Mouse (Mus musculus) midbrain, embryonic 10.5 days (tissue): ENCODE results near the gene Gak. TPM values are rescaled to one million over a fixed set of nuclear protein-coding genes. Genes with fewer than 3 reads are reported as not detected.

ENCODE experiments used
- DNase-seq: peaks from one replicate; pipeline ENCODE4 v3.0.0-alpha.2; 2017; ENCODE audit warnings: low spot score
- H3K27ac ChIP-seq: fragments of 300-500 bp; sonication (generic); replicated peaks from 2 replicates; pipeline ENCODE4 v1.5.1; 2016; ENCODE audit warnings: mild to moderate bottlenecking
- H3K27me3 ChIP-seq: fragments of 300-500 bp; sonication (generic); 2 replicates; pipeline ENCODE4 v1.6.1; 2016; ENCODE audit warnings: low read depth, mild to moderate bottlenecking; ENCODE audit not compliant: poor library complexity, severe bottlenecking
- H3K36me3 ChIP-seq: fragments of 300-500 bp; sonication (generic); 2 replicates; pipeline ENCODE4 v1.6.1; 2016; ENCODE audit warnings: mild to moderate bottlenecking, moderate library complexity
- H3K4me1 ChIP-seq: fragments of 300-500 bp; sonication (generic); 2 replicates; pipeline ENCODE4 v1.6.1; 2016
- H3K4me3 ChIP-seq: fragments of 300-500 bp; sonication (generic); 2 replicates; pipeline ENCODE4 v1.5.1; 2016; ENCODE audit warnings: mild to moderate bottlenecking, moderate library complexity
- H3K9me3 ChIP-seq: fragments of 300-500 bp; sonication (generic); replicated peaks from 2 replicates; pipeline ENCODE4 v1.6.1; 2016; ENCODE audit warnings: mild to moderate bottlenecking
- WGBS: fragments of 180-500 bp; shearing (Covaris S2); methylation state at CpG from one replicate; pipeline ENCODE4 v1.1.7; 2016; 5-methylcytosine and 5-hydroxymethylcytosine counted together
- polyA plus RNA-seq: library from polyadenylated mRNA; unstranded; fragments of >200 nt; fragmentation: Nextera tagmentation; extraction: Ambion mirVana; gene quantifications from 2 replicates; pipeline ENCODE4 v1.2.1, GENCODE M21; 2016

The Gak gene
- polyA plus RNA-seq, 1 experiment from 2014 or later, result 59.8 TPM

DNA sequence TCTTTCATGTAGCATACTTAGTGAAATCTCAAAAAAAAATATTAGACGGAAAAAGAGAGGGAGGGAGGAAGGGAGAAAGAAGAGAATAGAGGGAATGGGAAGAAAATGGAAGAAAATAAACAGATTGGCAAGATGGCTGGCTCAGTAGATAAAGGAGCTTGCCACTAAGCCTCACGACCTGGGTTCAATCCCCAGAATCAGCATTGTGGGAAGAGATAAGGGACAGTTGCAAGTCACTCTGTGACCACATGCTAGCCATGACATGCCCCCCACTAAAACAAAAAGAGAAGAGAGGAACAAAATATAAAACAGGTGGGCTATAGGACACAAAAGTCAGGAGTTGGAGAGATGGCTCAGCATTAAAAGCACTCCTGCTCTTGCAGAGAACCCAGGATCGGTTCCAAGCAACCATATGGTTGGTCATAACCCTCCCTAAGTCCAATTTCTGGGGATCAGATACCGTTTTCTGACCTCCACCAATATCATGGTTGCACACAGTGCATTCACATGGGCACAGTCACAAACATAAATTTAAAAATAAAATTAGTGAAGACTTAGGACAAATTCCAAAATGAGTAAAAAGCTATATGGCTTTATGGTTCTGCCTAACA lies 3.4 kb downstream of the Gak start:
- Histone ChIP-seq H3K4me1 (peaks cover 26% of the 10 kb centered on the region), H3K9me3 (no peaks in the 10 kb centered on the region), H3K27ac (no peak overlapping the region), H3K27me3 (no peaks in the 10 kb centered on the region), H3K4me3 (no peak overlapping the region), H3K36me3 (peaks cover 37% of the 10 kb centered on the region)
- WGBS, result 84% methylated on average over 4 of the region's 4 CpGs
- no peak for DNase-seq

DNA sequence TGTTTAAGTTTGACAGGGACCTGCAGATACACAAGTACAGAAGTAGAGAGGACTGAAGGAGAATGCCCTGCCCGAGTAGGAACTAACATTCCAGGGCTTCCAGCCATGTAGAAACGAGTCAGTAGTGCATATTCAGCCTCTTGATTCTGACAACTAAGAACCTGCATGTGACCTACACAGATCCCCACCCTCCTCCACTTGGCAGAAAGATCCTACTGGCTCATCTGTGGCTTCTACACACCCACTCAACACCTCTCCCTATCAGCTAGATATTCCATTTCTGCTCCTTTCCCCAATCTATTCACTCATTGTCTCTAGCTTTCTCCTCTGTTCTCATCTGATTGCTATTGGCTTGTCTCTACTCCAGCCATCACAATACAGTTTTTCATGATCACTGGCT lies 7.7 kb downstream of the Gak start:
- WGBS, result 82% methylated on average over 2 of the region's 2 CpGs
- H3K36me3 ChIP-seq, result peaks cover 74% of the 10 kb centered on the region

DNA sequence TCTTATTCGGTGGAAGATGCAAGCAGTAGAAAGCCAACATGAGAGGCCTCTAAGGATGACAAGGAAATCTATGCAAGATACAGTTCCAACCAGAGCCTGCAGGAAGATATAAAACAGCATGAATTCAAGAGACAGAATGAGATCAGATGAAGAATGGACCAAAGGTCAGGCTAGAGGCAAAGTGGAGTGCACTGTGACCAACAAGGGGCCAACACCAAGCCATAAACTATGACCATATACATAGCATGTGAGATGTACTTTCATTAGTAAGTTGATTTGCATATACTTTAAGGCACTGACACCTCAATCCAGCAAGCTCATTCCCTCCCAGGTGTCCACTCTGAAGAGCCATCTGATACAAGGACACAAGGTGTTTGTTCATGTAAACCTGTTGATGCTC lies 19.1 kb downstream of the Gak start:
- no peak for DNase-seq
- Histone ChIP-seq H3K9me3 (no peaks in the 10 kb centered on the region), H3K36me3 (peaks cover 98% of the 10 kb centered on the region), H3K27ac (no peak overlapping the region), H3K27me3 (no peaks in the 10 kb centered on the region), H3K4me3 (no peak overlapping the region), H3K4me1 (no peaks in the 10 kb centered on the region)
- 100% methylated on average over 1 of the region's 1 CpGs for WGBS

More for the DNA sequence above, 7.7 kb downstream of the Gak start:
- Histone ChIP-seq H3K4me3 (no peak overlapping the region), H3K27ac (no peak overlapping the region), H3K27me3 (no peaks in the 10 kb centered on the region), H3K9me3 (no peaks in the 10 kb centered on the region), H3K4me1 (no peaks in the 10 kb centered on the region)
- DNase-seq, result no peak

DNA sequence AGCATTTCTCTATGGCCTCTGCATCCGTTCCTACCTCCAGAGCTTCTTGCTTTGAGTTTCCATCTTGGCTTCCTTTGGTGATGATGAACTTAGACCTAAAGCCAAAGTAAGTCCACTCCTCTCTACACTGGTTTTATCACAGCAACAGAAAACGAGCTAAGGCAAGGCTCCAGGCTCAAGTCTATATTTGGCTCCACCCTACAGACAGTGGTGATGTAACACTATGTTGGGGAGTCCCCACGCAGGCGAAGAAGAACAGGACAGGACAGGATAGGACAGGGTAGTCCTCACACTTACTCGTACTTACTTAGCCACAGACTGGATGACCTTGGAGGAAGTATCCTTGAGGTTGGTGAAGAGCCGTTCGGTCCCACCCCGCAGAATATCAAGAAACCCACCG lies 27.0 kb downstream of the Gak start:
- Histone ChIP-seq H3K36me3 (peaks cover 94% of the 10 kb centered on the region), H3K4me3 (no peak overlapping the region), H3K9me3 (no peaks in the 10 kb centered on the region), H3K4me1 (no peaks in the 10 kb centered on the region), H3K27ac (no peak overlapping the region), H3K27me3 (no peaks in the 10 kb centered on the region)
- 94% methylated on average over 9 of the region's 9 CpGs for WGBS
- DNase-seq, result no peak

DNA sequence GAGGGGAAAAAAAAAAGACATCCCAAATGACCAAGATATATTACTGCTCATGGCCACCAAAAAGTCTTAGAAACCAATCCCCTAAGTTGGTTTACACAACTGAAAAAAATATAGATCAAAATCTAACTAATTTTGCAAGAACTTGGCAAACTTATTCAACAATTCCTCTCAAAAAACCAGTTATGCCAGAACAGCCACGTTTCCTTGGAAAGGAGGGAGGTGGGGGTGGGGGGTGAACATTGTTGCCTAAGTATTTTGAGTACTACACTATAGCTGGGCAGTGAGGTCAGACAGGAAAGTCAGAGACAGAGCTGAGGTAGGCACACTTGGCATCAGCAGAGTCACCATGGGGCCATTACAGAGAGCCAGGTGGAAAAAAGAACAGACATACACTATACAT lies 29.6 kb downstream of the Gak start:
- Histone ChIP-seq H3K4me3 (no peak overlapping the region), H3K27me3 (no peaks in the 10 kb centered on the region), H3K27ac (no peak overlapping the region), H3K4me1 (no peaks in the 10 kb centered on the region), H3K9me3 (no peaks in the 10 kb centered on the region), H3K36me3 (peaks cover 94% of the 10 kb centered on the region)
- 88% methylated on average over 1 of the region's 1 CpGs for WGBS
- DNase-seq, result no peak

DNA sequence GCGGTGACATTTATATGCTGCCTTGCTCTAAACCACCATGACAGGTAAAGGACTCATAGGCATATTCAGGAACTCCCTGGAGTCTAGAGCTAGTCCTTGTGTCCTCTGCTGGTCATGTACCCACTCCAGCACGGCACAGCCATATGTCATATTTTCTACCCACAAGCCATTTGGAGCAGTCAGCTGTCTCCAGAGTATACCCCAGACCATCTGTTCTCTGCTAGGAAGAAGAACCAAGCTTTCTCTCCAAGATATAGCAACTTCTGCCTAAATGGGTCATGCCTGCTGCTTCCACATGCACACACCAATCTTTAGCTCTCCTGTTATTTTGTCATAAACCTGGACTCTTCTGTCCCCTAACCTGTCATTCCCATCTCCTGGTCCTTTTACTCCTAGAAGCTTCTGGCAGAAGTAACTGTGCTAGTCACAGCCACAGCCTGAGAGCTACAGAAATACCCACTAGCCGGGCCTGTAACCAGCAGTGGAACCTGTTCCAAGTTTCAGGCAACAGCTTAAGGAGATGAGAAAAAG lies 48.1 kb downstream of the Gak start:
- Histone ChIP-seq H3K27me3 (no peaks in the 10 kb centered on the region), H3K9me3 (no peaks in the 10 kb centered on the region), H3K4me3 (no peak overlapping the region), H3K27ac (no peak overlapping the region), H3K36me3 (peaks cover 100% of the 10 kb centered on the region), H3K4me1 (no peaks in the 10 kb centered on the region)
- 88% methylated on average over 3 of the region's 3 CpGs for WGBS
- DNase-seq, result no peak

DNA sequence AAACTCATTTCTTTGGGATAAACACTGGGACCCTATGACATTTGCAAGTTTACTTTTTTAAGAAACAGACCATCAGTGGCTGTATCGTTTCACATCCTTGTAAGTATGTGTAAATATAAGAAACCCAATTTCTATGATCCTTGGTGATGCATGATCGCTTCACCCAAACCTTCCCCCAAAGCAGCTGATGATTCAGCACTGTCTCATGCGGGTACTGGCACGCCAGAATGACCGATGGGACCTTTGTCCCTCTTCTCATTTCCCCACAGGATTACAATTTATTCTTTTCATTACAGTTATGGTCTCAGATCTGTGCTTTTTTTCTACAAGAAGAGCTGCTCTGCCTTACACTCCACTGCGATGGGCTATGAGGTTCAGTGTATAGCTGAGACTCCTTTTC lies 56.5 kb downstream of the Gak start:
- WGBS, result 94% methylated on average over 6 of the region's 6 CpGs

DNA sequence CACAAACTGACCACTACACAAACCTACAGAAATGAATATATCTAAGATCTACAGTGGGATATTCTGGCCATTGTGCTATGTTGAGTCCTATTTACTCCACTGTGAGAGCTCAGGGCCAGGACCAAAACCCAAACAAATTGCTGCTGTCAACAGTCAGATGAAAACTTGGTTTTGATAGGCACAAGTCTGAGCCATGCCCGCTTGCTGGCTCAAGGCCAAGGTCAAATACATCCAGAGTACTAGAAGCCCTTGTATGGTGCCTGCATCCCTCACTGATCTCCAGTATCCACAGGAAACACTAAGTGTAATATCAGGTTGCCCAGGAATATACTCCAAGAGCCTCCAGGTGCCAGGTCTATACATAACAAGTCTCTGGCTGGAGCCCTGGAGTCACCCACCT lies 58.6 kb downstream of the Gak start:
- H3K27ac ChIP-seq, result no peak overlapping the region
- H3K36me3 ChIP-seq, result peaks cover 99% of the 10 kb centered on the region
- no peaks in the 10 kb centered on the region for H3K9me3 ChIP-seq
- H3K4me1 ChIP-seq, result no peaks in the 10 kb centered on the region
- no peaks in the 10 kb centered on the region for H3K27me3 ChIP-seq
- H3K4me3 ChIP-seq, result no peak overlapping the region
- DNase-seq, result no peak
- 97% methylated on average over 1 of the region's 1 CpGs for WGBS

More for the DNA sequence above, 56.5 kb downstream of the Gak start:
- Histone ChIP-seq H3K9me3 (no peaks in the 10 kb centered on the region), H3K27me3 (no peaks in the 10 kb centered on the region), H3K36me3 (peaks cover 99% of the 10 kb centered on the region), H3K4me3 (no peak overlapping the region), H3K4me1 (no peaks in the 10 kb centered on the region), H3K27ac (no peak overlapping the region)
- DNase-seq, result no peak

DNA sequence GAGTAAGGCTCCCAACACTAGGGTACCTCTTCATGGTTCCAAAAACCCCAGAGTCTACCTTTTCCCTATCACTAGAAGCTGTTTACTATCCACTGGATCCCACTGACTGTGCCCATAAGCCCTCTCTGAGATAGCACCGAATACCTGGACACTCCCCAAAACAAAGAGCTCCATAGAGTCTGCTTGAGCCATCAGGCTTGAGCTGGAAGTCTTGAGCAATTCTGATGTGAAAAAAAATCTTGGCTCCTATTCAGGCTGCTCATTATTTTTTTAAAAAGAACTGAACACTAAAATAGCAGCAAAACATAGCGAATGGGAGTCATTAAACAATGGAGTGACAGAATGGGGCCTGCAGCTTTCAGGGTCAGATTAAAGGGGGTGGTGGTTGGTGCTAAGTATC lies 62.5 kb downstream of the Gak start:
- Histone ChIP-seq H3K27ac (no peak overlapping the region), H3K4me1 (no peaks in the 10 kb centered on the region), H3K4me3 (no peak overlapping the region), H3K27me3 (no peaks in the 10 kb centered on the region), H3K36me3 (peaks cover 62% of the 10 kb centered on the region), H3K9me3 (no peaks in the 10 kb centered on the region)
- WGBS, result 94% methylated on average over 2 of the region's 2 CpGs
- DNase-seq, result no peak

DNA sequence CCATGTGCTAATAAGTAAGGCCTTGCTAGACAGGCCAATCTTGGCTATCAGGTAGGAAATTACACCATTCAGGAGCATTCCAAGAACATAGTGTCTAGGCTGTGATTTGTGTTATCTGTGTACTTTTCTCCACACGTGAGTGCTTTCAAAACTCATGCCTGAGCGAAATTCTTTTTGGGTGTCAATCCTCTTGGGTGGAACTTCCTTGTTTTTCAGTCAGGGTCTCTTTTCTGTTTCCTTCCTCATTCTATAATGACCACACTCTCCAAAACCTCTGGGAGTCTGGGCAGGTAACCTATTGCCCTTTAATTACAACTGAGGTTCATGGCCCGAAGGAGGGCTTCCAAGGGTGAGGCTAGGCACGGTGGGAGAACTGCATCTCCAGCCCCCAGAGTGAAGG lies 63.0 kb downstream of the Gak start:
- Histone ChIP-seq H3K9me3 (no peaks in the 10 kb centered on the region), H3K36me3 (peaks cover 56% of the 10 kb centered on the region), H3K27ac (no peak overlapping the region), H3K4me1 (no peaks in the 10 kb centered on the region), H3K27me3 (no peaks in the 10 kb centered on the region), H3K4me3 (no peak overlapping the region)
- no peak for DNase-seq
- WGBS, result 86% methylated on average over 4 of the region's 4 CpGs

DNA sequence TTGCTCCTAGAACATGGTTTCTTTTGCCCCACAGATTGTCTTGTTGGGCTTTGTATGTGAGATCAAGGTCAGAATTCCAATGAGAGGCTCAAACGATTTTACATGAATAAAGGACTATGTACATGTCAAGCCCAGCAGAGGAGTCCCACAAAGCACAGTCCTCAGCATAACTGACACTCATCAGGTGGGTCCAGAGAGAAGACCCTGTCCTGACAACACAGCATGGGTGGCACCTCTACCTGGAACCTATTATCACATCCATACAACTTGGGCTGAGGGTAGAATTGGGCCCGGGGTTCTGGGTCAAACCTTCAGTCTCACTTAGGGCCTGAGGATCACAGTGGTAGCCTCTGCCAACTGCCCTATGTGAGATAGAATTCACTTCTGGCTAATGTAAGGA lies 64.2 kb downstream of the Gak start:
- no peak overlapping the region for H3K4me3 ChIP-seq
- 91% methylated on average over 2 of the region's 2 CpGs for WGBS
- H3K9me3 ChIP-seq, result no peaks in the 10 kb centered on the region
- DNase-seq, result no peak
- H3K27me3 ChIP-seq, result no peaks in the 10 kb centered on the region
- no peak overlapping the region for H3K27ac ChIP-seq
- no peaks in the 10 kb centered on the region for H3K4me1 ChIP-seq
- H3K36me3 ChIP-seq, result peaks cover 45% of the 10 kb centered on the region

DNA sequence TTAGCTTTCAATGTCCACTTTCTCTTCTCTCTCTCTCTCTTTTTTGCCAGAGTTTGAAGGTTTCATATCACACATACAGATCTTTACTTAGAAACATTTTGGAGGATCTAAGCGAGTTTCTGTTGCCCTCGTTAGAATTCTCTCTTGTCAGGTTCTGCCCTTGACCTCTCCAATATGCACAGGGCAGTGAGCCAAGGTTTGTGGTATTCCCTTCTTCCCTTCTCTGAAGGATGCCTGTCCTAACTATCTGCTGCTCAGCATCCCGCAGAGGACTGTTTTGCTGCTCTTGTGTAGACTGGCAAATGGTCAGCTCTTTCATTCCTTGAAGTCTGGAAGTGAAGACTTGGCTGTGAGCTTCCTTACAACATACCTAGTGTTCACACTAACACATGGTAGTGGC lies 65.2 kb downstream of the Gak start:
- Histone ChIP-seq H3K9me3 (no peaks in the 10 kb centered on the region), H3K27ac (no peak overlapping the region), H3K4me1 (no peaks in the 10 kb centered on the region), H3K27me3 (no peaks in the 10 kb centered on the region), H3K4me3 (no peak overlapping the region), H3K36me3 (peaks cover 35% of the 10 kb centered on the region)
- no peak for DNase-seq
- WGBS, result 92% methylated on average over 3 of the region's 3 CpGs

DNA sequence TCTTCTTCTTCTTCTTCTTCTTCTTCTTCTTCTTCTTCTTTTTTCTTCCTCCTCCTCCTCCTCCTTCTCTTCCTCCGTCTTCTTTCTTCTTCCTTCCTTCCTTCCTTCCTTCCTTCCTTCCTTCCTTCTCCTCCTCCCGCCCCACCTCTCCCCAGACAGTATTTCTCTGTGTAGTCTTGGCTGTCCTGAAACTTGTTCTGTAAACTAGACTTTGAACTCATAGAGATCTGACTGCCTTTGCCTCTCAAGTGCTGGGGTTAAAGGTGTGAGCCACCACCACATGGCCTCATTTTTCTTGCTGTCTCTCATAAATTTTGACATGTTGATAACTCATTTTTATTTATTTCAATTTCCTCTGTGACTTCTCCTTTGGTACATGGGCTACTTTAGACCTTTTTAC lies 67.1 kb downstream of the Gak start:
- H3K4me3 ChIP-seq, result no peak overlapping the region
- H3K4me1 ChIP-seq, result no peaks in the 10 kb centered on the region

DNA sequence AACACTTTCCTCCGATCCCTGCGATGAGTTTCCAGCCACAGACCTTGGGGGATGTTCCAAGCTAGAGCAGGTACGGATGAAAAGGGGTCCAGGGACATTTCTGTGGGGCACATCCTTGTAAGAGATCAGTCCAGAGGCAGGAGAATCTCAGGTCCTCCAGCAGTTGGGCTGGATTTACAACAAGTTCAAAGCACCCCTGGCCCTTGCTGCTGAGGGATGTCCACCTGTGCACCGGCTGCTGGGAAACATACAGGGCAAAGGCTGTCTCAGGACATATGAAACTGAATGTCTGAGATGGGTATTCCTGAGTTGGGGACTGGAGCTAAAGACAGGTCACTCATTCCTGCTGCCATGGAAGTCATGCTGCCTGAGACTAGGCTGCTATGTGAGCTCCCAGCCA lies 72.6 kb downstream of the Gak start:
- Histone ChIP-seq H3K4me1 (no peaks in the 10 kb centered on the region), H3K9me3 (no peaks in the 10 kb centered on the region), H3K27me3 (no peaks in the 10 kb centered on the region; the same call in 1 of the 2 replicates), H3K4me3 (no peak overlapping the region), H3K36me3 (no peaks in the 10 kb centered on the region), H3K27ac (no peak overlapping the region)
- 77% methylated on average over 4 of the region's 4 CpGs for WGBS
- no peak for DNase-seq

More for the DNA sequence above, 67.1 kb downstream of the Gak start:
- Histone ChIP-seq H3K9me3 (no peaks in the 10 kb centered on the region), H3K36me3 (peaks cover 16% of the 10 kb centered on the region), H3K27me3 (no peaks in the 10 kb centered on the region), H3K27ac (no peak overlapping the region)
- no peak for DNase-seq
- WGBS, result 85% methylated on average over 2 of the region's 2 CpGs
